ENCODE assay signal across 26 mouse cellular contexts in genomic region chr6:142645474-142645873, GRCm38 (mm10).
"Had no signal": no experiment of that assay in that cellular context is flagged by ENCODE, and none has a peak within 500 bp of the region (broad histone marks: within the 10 kb centered on the region; RNA-seq: fewer than 3 reads in every experiment).

No protein-coding gene starts in this region.

- H3K9ac ChIP-seq: heart, embryonic 12.5 days; hindbrain, embryonic 12.5 days; hindbrain, embryonic 14.5 days; intestine, embryonic 15.5 days; limb, embryonic 13.5 days; limb, embryonic 15.5 days; liver, embryonic 12.5 days; liver, embryonic 14.5 days had no signal

- DNase-seq: gastrocnemius, adult 2 months; gastrocnemius, postnatal 10 days; gastrocnemius, postnatal 25 days; heart, adult 2 months; heart, postnatal 10 days; heart, postnatal 4 days; kidney, adult 18-20 months; kidney, adult 8-10 months; kidney, postnatal 10 days; kidney, postnatal 25 days; layer of hippocampus, adult 9-11 months; layer of hippocampus, postnatal 36 days; left cerebral cortex, postnatal 4 days had no signal

- H3K9me3 ChIP-seq: heart, embryonic 10.5 days; heart, embryonic 12.5 days; hindbrain, embryonic 10.5 days; hindbrain, embryonic 12.5 days; intestine, embryonic 15.5 days; limb, embryonic 13.5 days; limb, embryonic 15.5 days; liver, embryonic 12.5 days had no signal

- H3K36me3 ChIP-seq: hindbrain, embryonic 10.5 days; hindbrain, embryonic 12.5 days; intestine, embryonic 15.5 days; limb, embryonic 13.5 days; limb, embryonic 15.5 days; liver, embryonic 12.5 days had no signal

- H3K4me3 ChIP-seq: gastrocnemius, adult 2 months; heart, adult 2 months; heart, embryonic 10.5 days; heart, embryonic 12.5 days; hindbrain, embryonic 10.5 days; hindbrain, embryonic 12.5 days; intestine, embryonic 15.5 days; limb, embryonic 13.5 days; limb, embryonic 15.5 days; liver, embryonic 12.5 days had no signal

- H3K4me1 ChIP-seq: heart, embryonic 10.5 days; heart, embryonic 12.5 days; hindbrain, embryonic 10.5 days; hindbrain, embryonic 12.5 days; intestine, embryonic 15.5 days; limb, embryonic 13.5 days; limb, embryonic 15.5 days had no signal

- H3K27ac ChIP-seq: gastrocnemius, adult 2 months; heart, adult 2 months; heart, embryonic 10.5 days; hindbrain, embryonic 10.5 days; hindbrain, embryonic 12.5 days; hindbrain, embryonic 14.5 days; intestine, embryonic 15.5 days; limb, embryonic 13.5 days; limb, embryonic 15.5 days; liver, embryonic 12.5 days; liver, embryonic 14.5 days had no signal

- H3K4me2 ChIP-seq: heart, embryonic 12.5 days; hindbrain, embryonic 12.5 days; hindbrain, embryonic 14.5 days; intestine, embryonic 15.5 days; limb, embryonic 13.5 days; limb, embryonic 15.5 days; liver, embryonic 12.5 days had no signal

- H3K27me3 ChIP-seq: heart, embryonic 12.5 days; hindbrain, embryonic 12.5 days; intestine, embryonic 15.5 days; limb, embryonic 13.5 days; limb, embryonic 15.5 days; liver, embryonic 12.5 days had no signal

- ATAC-seq: hindbrain, embryonic 16.5 days; inflammation-experienced regulatory T-cells, adult 6 months; intestine, embryonic 15.5 days; intestine, postnatal 0 days; liver, embryonic 12.5 days had no signal
